In the genomic region with DNA sequence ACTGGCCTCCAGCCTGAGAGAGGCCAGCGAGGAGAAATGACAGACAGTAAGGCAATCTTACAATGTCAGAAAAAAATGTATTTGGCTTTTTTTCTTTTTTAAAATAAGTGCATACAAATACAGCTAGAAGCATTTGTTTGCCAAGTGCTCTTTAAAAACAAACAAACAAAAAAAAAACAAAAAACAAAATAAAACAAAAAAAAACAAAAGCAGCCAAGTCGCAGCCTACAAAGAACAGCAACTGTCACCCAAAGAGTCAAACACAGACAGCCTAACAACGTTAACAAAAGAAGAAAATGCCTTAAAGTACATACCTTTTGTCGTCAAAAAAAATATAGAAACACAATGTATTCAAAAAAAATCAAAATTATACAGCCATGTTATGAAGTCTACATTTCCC, we compare ENCODE assay signal across 8 mouse cellular contexts. TPM values are rescaled to one million over a fixed set of nuclear protein-coding genes. Genes with fewer than 3 reads are reported as not detected.
A peak's percentile ranks its signal among the peaks of the same experiment; 100 is the strongest.
DNase-seq lines count a peak whose midpoint lies in the region; ATAC-seq lines count a peak whose summit lies in the region.

No protein-coding gene starts in this region.

- peaks cover 42% of the 10 kb centered on the region for H3K36me3 ChIP-seq in kidney, embryonic 15.5 days
- H3K36me3 ChIP-seq in hindbrain, embryonic 15.5 days = no peaks in the 10 kb centered on the region
- no peaks in the 10 kb centered on the region for H3K36me3 ChIP-seq in midbrain, embryonic 15.5 days (replicated peaks)

- H3K27ac ChIP-seq in kidney, embryonic 15.5 days = peak overlapping the region; percentile 79
- H3K27ac ChIP-seq in brown adipose tissue, adult 24 weeks (replicated peaks; ENCODE audit: low read depth, low read length) = peak overlapping the region; percentile 90
- 0 out of 2 replicates have a peak overlapping the region, but pooled peaks have one; percentile 17 for H3K27ac ChIP-seq in hindbrain, embryonic 15.5 days (replicated peaks)
- H3K27ac ChIP-seq in midbrain, embryonic 15.5 days = peak overlapping the region; percentile 59; the same call in 1 of the 2 replicates

- H3K27me3 ChIP-seq in kidney, embryonic 15.5 days = no peaks in the 10 kb centered on the region
- H3K27me3 ChIP-seq in hindbrain, embryonic 15.5 days = no peaks in the 10 kb centered on the region
- H3K27me3 ChIP-seq in midbrain, embryonic 15.5 days (replicated peaks) = no peaks in the 10 kb centered on the region

- no peak for ATAC-seq in kidney, embryonic 15.5 days (replicated peaks; ENCODE audit: low FRiP score)
- no peak for ATAC-seq in hindbrain, embryonic 15.5 days (ENCODE audit: low FRiP score, low read depth)
- ATAC-seq in midbrain, embryonic 15.5 days (replicated peaks) = no peak

- H3K9me3 ChIP-seq in kidney, embryonic 15.5 days (replicated peaks) = no peaks in the 10 kb centered on the region
- H3K9me3 ChIP-seq in hindbrain, embryonic 15.5 days = no peaks in the 10 kb centered on the region
- no peaks in the 10 kb centered on the region for H3K9me3 ChIP-seq in midbrain, embryonic 15.5 days

- WGBS in kidney, embryonic 15.5 days = 9% methylated on average over 4 of the region's 4 CpGs
- 19% methylated on average over 4 of the region's 4 CpGs for WGBS in hindbrain, embryonic 15.5 days
- 25% methylated on average over 4 of the region's 4 CpGs for WGBS in midbrain, embryonic 15.5 days

- H3K9ac ChIP-seq in kidney, embryonic 15.5 days = peak overlapping the region; percentile 85
- H3K9ac ChIP-seq in hindbrain, embryonic 15.5 days = peak overlapping the region; percentile 40
- peak overlapping the region; percentile 51 for H3K9ac ChIP-seq in midbrain, embryonic 15.5 days

- H3K4me1 ChIP-seq in kidney, embryonic 15.5 days = peaks cover 53% of the 10 kb centered on the region
- H3K4me1 ChIP-seq in brown adipose tissue, adult 24 weeks (ENCODE audit: control insufficient read depth, insufficient read depth, insufficient read length, low read length) = peaks cover 22% of the 10 kb centered on the region
- H3K4me1 ChIP-seq in hindbrain, embryonic 15.5 days (replicated peaks) = peaks cover 67% of the 10 kb centered on the region
- peaks cover 67% of the 10 kb centered on the region for H3K4me1 ChIP-seq in midbrain, embryonic 15.5 days

- H3K4me3 ChIP-seq in kidney, embryonic 15.5 days (replicated peaks) = peak overlapping the region; percentile 71
- H3K4me3 ChIP-seq in brown adipose tissue, adult 24 weeks (ENCODE audit: insufficient read depth, low read depth, low read length) = peak overlapping the region; percentile 63
- H3K4me3 ChIP-seq in hindbrain, embryonic 15.5 days = peak overlapping the region; percentile 74
- H3K4me3 ChIP-seq in midbrain, embryonic 15.5 days = peak overlapping the region; percentile 60

- no peak for DNase-seq in kidney, postnatal 10 days
- no peak for DNase-seq in right cerebral cortex, postnatal 36 days (ENCODE audit: low spot score in 2 of 2)
- no peak for DNase-seq in spleen, postnatal 10 days (ENCODE audit: low spot score in 2 of 2)
- no peak for DNase-seq in spleen, postnatal 14 days (ENCODE audit: low spot score in 2 of 2)

- peak overlapping the region; percentile 91 for H3K4me2 ChIP-seq in kidney, embryonic 15.5 days
- peak overlapping the region; percentile 99 for H3K4me2 ChIP-seq in hindbrain, embryonic 15.5 days
- H3K4me2 ChIP-seq in midbrain, embryonic 15.5 days = peak overlapping the region; percentile 99

RNA-seq across cellular contexts. Expression of a gene that starts 3.2 kb away (rescaled TPM):
- polyA plus RNA-seq in kidney, embryonic 15.5 days (2015; fragmentation: Nextera tagmentation; extraction: Ambion mirVana) = 12.3 and 13.3 TPM in 2 replicates
- 12.0 and 24.3 TPM in 2 replicates for polyA plus RNA-seq in brown adipose tissue, adult 24 weeks (2012; ENCODE audit: insufficient read depth, insufficient read length, missing spikeins)
- polyA plus RNA-seq in hindbrain, embryonic 15.5 days (2015; fragmentation: Nextera tagmentation; extraction: Ambion mirVana) = 9.1 and 9.2 TPM in 2 replicates
- polyA plus RNA-seq in midbrain, embryonic 15.5 days (2015; fragmentation: Nextera tagmentation; extraction: Ambion mirVana) = 9.7 and 10.0 TPM in 2 replicates

Comparison
In these comparisons a context has a peak if more than half of its experiments do, and no peak if none do; other contexts are left out.
1. H3K27ac ChIP-seq: peak in every context shown above with its lines; median percentile 90 in brown adipose tissue, adult 24 weeks; 79 in kidney, embryonic 15.5 days; 59 in midbrain, embryonic 15.5 days; 17 in hindbrain, embryonic 15.5 days.